9 mouse cellular contexts compared by ENCODE assay signal in genomic region chr11:116580711-116581375, GRCm38 (mm10). TPM values are rescaled to one million over a fixed set of nuclear protein-coding genes. Genes with fewer than 3 reads are reported as not detected.
DNase-seq lines count a peak whose midpoint lies in the region; ATAC-seq and TF ChIP-seq lines count a peak whose summit lies in the region.
"Had no signal": no experiment of that assay in that cellular context is flagged by ENCODE, and none has a peak within 500 bp of the region (broad histone marks: within the 10 kb centered on the region; RNA-seq: fewer than 3 reads in every experiment).

No protein-coding gene starts in this region.

- H3K9me3 ChIP-seq in liver, embryonic 14.5 days (ENCODE audit: control insufficient read depth, low read length), result no peaks in the 10 kb centered on the region

- no peaks in the 10 kb centered on the region for H3K27me3 ChIP-seq in liver, embryonic 14.5 days (ENCODE audit: control insufficient read depth, insufficient read depth, low read length)
- H3K27me3 ChIP-seq in splenic B cell, adult 2 months (ENCODE audit: control insufficient read depth, insufficient read depth, low read length, poor library complexity, severe bottlenecking), result no peaks in the 10 kb centered on the region

- H3K36me3 ChIP-seq in liver, embryonic 14.5 days (replicated peaks; ENCODE audit: control insufficient read depth, insufficient read depth, low read depth), result peaks cover 13% of the 10 kb centered on the region
- no peaks in the 10 kb centered on the region for H3K36me3 ChIP-seq in splenic B cell, adult 2 months (ENCODE audit: control insufficient read depth, insufficient read depth, low read length, poor library complexity, severe bottlenecking)

- peak overlapping the region; percentile 94 to 97 for H3K4me3 ChIP-seq in liver, embryonic 14.5 days (ENCODE audit: insufficient read depth in 1 of 2, low read depth in 2 of 2, low read length in 2 of 2)

- under 1% methylated on average over 86 of the region's 91 CpGs for WGBS in liver, embryonic 14.5 days (ENCODE audit: insufficient replicate concordance)

- H3K4me1 ChIP-seq in liver, embryonic 14.5 days (replicated peaks; ENCODE audit: control insufficient read depth in 2 of 2, insufficient read depth in 2 of 2, low read length in 1 of 2), result peaks cover 24 to 29% of the 10 kb centered on the region in 2 experiments

- peak overlapping the region; percentile 96 for H3K9ac ChIP-seq in liver, embryonic 14.5 days (replicated peaks)

- H3K27ac ChIP-seq in liver, embryonic 14.5 days, result peak overlapping the region; percentile 94

- peak; percentile 75 for ATAC-seq in liver, embryonic 14.5 days (ENCODE audit: insufficient read depth)

- intact Hi-C loops in gastrocnemius, postnatal 14 days (cut with DNase I; ENCODE audit: low total_unique reads), result no loop called here

- TF ChIP-seq EP300 in liver, embryonic 14.5 days (IDR thresholded peaks at IDR 0.05; ENCODE audit: low read depth), result no peak

- no peak for TF ChIP-seq CTCF in liver, embryonic 14.5 days (IDR thresholded peaks at IDR 0.05; ENCODE audit: low read depth)

- peak; percentile 50 for DNase-seq in 3T3-L1 (ENCODE audit: low read depth, low spot score)
- DNase-seq in adipocyte (ENCODE audit: low spot score), result peak; percentile 43
- peak; percentile 68 for DNase-seq in embryo, embryonic 10 days (ENCODE audit: low spot score)
- DNase-seq in gastrocnemius, postnatal 14 days, result peak; percentile 52
- peak; percentile 24 to 26 for DNase-seq in kidney, adult 8-10 months
- DNase-seq in liver, embryonic 14.5 days (ENCODE audit: low read depth in 3 of 3, low spot score in 3 of 3), result no peak
- peak; percentile 72 for DNase-seq in naive thymus-derived CD4-positive, alpha-beta T cell, adult 2 months (ENCODE audit: low read depth)
- peak; percentile 67 for DNase-seq in splenic B cell, adult 2 months (ENCODE audit: low read depth, low spot score)

- H3K4me2 ChIP-seq in liver, embryonic 14.5 days (ENCODE audit: low read depth), result peak overlapping the region; percentile 81

RNA-seq across cellular contexts. Expression of gene Ube2o, which starts 0.4 kb away (rescaled TPM):
- total RNA-seq in gastrocnemius, postnatal 14 days (2021), result 10 to 100 TPM; 23.4 to 25.6 TPM
- 33.8 and 34.0 TPM in 2 replicates for polyA plus RNA-seq in liver, embryonic 14.5 days (2012; rRNA removed)
- 25.9 and 32.3 TPM in 2 replicates for polyA plus RNA-seq in liver, embryonic 14.5 days (2014; fragmentation: Nextera tagmentation; extraction: Ambion mirVana)

RNA-seq across cellular contexts. Expression of gene Aanat, which starts 5.4 kb away (rescaled TPM):
- not detected for total RNA-seq in gastrocnemius, postnatal 14 days (2021)
- polyA plus RNA-seq in liver, embryonic 14.5 days (2012; rRNA removed), result not detected in 2 replicates
- not detected in 2 replicates for polyA plus RNA-seq in liver, embryonic 14.5 days (2014; fragmentation: Nextera tagmentation; extraction: Ambion mirVana)
- total RNA-seq: adrenal gland, postnatal 4 days had no signal

RNA-seq across cellular contexts. Expression of gene Rhbdf2, which starts 46.0 kb away (rescaled TPM):
- total RNA-seq in gastrocnemius, postnatal 14 days (2021), result 1 to 10 TPM; 5.9 to 9.0 TPM
- polyA plus RNA-seq in liver, embryonic 14.5 days (2012; rRNA removed), result 8.3 and 11.1 TPM in 2 replicates
- 3.8 and 5.2 TPM in 2 replicates for polyA plus RNA-seq in liver, embryonic 14.5 days (2014; fragmentation: Nextera tagmentation; extraction: Ambion mirVana)

RNA-seq across cellular contexts. Expression of gene Sphk1, which starts 50.1 kb away (rescaled TPM):
- total RNA-seq in gastrocnemius, postnatal 14 days (2021), result 1 to 10 TPM; 1.6 to 2.6 TPM
- 23.0 and 24.1 TPM in 2 replicates for polyA plus RNA-seq in liver, embryonic 14.5 days (2012; rRNA removed)
- 26.8 and 32.2 TPM in 2 replicates for polyA plus RNA-seq in liver, embryonic 14.5 days (2014; fragmentation: Nextera tagmentation; extraction: Ambion mirVana)

Comparison
In these comparisons a context has a peak if more than half of its experiments do, and no peak if none do; other contexts are left out.
1. DNase-seq: peak in 3T3-L1 (single experiment), adipocyte (single experiment), embryo, embryonic 10 days (single experiment), gastrocnemius, postnatal 14 days (single experiment), kidney, adult 8-10 months (2 of 2), naive thymus-derived CD4-positive, alpha-beta T cell, adult 2 months (single experiment) and splenic B cell, adult 2 months (single experiment); none in liver, embryonic 14.5 days (0 of 3).